In genomic region chr2:71866565-71866964, GRCm38 (mm10) we compare ENCODE assay signal across 10 mouse cellular contexts. TPM values are rescaled to one million over a fixed set of nuclear protein-coding genes. Genes with fewer than 3 reads are reported as not detected.
DNase-seq lines count a peak whose midpoint lies in the region; ATAC-seq and TF ChIP-seq lines count a peak whose summit lies in the region.
"Had no signal": no experiment of that assay in that cellular context is flagged by ENCODE, and none has a peak within 500 bp of the region (broad histone marks: within the 10 kb centered on the region; RNA-seq: fewer than 3 reads in every experiment).

No protein-coding gene starts in this region.

- no peak overlapping the region for H3K4me3 ChIP-seq in heart, embryonic 13.5 days
- no peak overlapping the region for H3K4me3 ChIP-seq in stomach, embryonic 15.5 days (replicated peaks)
- H3K4me3 ChIP-seq in stomach, postnatal 0 days (ENCODE audit: low read depth, low read length), result no peak overlapping the region
- H3K4me3 ChIP-seq in limb, embryonic 10.5 days, result no peak overlapping the region

- no peak for DNase-seq in heart, postnatal 14 days
- no peak for DNase-seq in stomach, postnatal 0 days (ENCODE audit: low spot score)
- DNase-seq in thymus, postnatal 36 days, result peak; percentile 43 to 61
- no peak for DNase-seq in limb, embryonic 10.5 days (ENCODE audit: low spot score)
- no peak for DNase-seq in urinary bladder, postnatal 36 days (ENCODE audit: low spot score in 2 of 2)
- DNase-seq: right cerebral cortex, postnatal 14 days had no signal

- no peak for ATAC-seq in heart, embryonic 13.5 days (ENCODE audit: extremely low read depth, insufficient number of reproducible peaks, low FRiP score, low TSS enrichment)
- no peak for ATAC-seq in stomach, embryonic 15.5 days (ENCODE audit: insufficient read depth, low FRiP score, low read depth)
- no peak for ATAC-seq in stomach, postnatal 0 days (ENCODE audit: low FRiP score, low TSS enrichment)
- peak; percentile 91 for ATAC-seq in inflammation-experienced regulatory T-cells, adult 6 months

- no peaks in the 10 kb centered on the region for H3K9me3 ChIP-seq in heart, embryonic 13.5 days
- H3K9me3 ChIP-seq in stomach, embryonic 15.5 days, result no peaks in the 10 kb centered on the region
- no peaks in the 10 kb centered on the region for H3K9me3 ChIP-seq in stomach, postnatal 0 days (ENCODE audit: control insufficient read depth, low read length)
- H3K9me3 ChIP-seq in limb, embryonic 10.5 days (replicated peaks), result no peaks in the 10 kb centered on the region
- H3K9me3 ChIP-seq: G1E had no signal

- 29% methylated on average over 1 of the region's 1 CpGs for WGBS in heart, embryonic 13.5 days
- WGBS in stomach, embryonic 15.5 days, result 13% methylated on average over 1 of the region's 1 CpGs
- WGBS in stomach, postnatal 0 days, result 45% methylated on average over 1 of the region's 1 CpGs
- 51% methylated on average over 1 of the region's 1 CpGs for WGBS in limb, embryonic 10.5 days

- intact Hi-C loops in heart, postnatal 14 days (cut with DNase I), result no loop called here

- no peak overlapping the region for H3K9ac ChIP-seq in heart, embryonic 13.5 days
- no peak overlapping the region for H3K9ac ChIP-seq in stomach, embryonic 15.5 days
- no peak overlapping the region for H3K9ac ChIP-seq in stomach, postnatal 0 days (ENCODE audit: low read length)

- TF ChIP-seq CTCF in stomach, postnatal 0 days (IDR thresholded peaks at IDR 0.05; ENCODE audit: low read depth), result no peak

- H3K36me3 ChIP-seq in heart, embryonic 13.5 days, result no peaks in the 10 kb centered on the region
- no peaks in the 10 kb centered on the region for H3K36me3 ChIP-seq in stomach, embryonic 15.5 days
- H3K36me3 ChIP-seq in stomach, postnatal 0 days (ENCODE audit: control insufficient read depth, insufficient read depth, low read length), result no peaks in the 10 kb centered on the region
- H3K36me3 ChIP-seq in limb, embryonic 10.5 days, result no peaks in the 10 kb centered on the region
- H3K36me3 ChIP-seq: G1E had no signal

- H3K27ac ChIP-seq in heart, embryonic 13.5 days (replicated peaks), result peak overlapping the region; percentile 48
- H3K27ac ChIP-seq in stomach, embryonic 15.5 days, result peak overlapping the region; percentile 3; the same call in 1 of the 2 replicates
- H3K27ac ChIP-seq in stomach, postnatal 0 days (replicated peaks), result no peak overlapping the region
- H3K27ac ChIP-seq in limb, embryonic 10.5 days, result no peak overlapping the region

- peaks cover 13% of the 10 kb centered on the region for H3K4me1 ChIP-seq in heart, embryonic 13.5 days
- no peaks in the 10 kb centered on the region for H3K4me1 ChIP-seq in stomach, embryonic 15.5 days
- H3K4me1 ChIP-seq in stomach, postnatal 0 days (replicated peaks; ENCODE audit: control insufficient read depth, insufficient read depth), result no peaks in the 10 kb centered on the region
- peaks cover 20% of the 10 kb centered on the region for H3K4me1 ChIP-seq in limb, embryonic 10.5 days

- TF ChIP-seq EP300 in stomach, postnatal 0 days (optimal IDR thresholded peaks at IDR 0.05), result no peak

- no peaks in the 10 kb centered on the region for H3K27me3 ChIP-seq in heart, embryonic 13.5 days (replicated peaks)
- H3K27me3 ChIP-seq in stomach, embryonic 15.5 days (replicated peaks), result no peaks in the 10 kb centered on the region
- no peaks in the 10 kb centered on the region for H3K27me3 ChIP-seq in stomach, postnatal 0 days (ENCODE audit: control insufficient read depth, insufficient read depth, low read length)
- no peaks in the 10 kb centered on the region for H3K27me3 ChIP-seq in limb, embryonic 10.5 days (ENCODE audit: low read depth, poor library complexity, severe bottlenecking)

- H3K4me2 ChIP-seq in heart, embryonic 13.5 days, result no peak overlapping the region
- H3K4me2 ChIP-seq in stomach, embryonic 15.5 days, result no peak overlapping the region
- no peak overlapping the region for H3K4me2 ChIP-seq in stomach, postnatal 0 days (replicated peaks; ENCODE audit: low read depth)

RNA-seq across cellular contexts. Expression of gene Pdk1, which starts 6.5 kb away (rescaled TPM):
- polyA plus RNA-seq in heart, embryonic 13.5 days (2015; fragmentation: Nextera tagmentation; extraction: Ambion mirVana), result 84.3 and 88.1 TPM in 2 replicates
- 100 to 1,000 TPM in 1 of 2 experiments, 10 to 100 TPM in 1; 98.2 to 107 TPM for total RNA-seq in heart, postnatal 14 days (2021)
- polyA plus RNA-seq in stomach, embryonic 15.5 days (2015; fragmentation: Nextera tagmentation; extraction: Ambion mirVana), result 67.2 and 69.8 TPM in 2 replicates
- 35.4 and 37.4 TPM in 2 replicates for polyA plus RNA-seq in stomach, postnatal 0 days (2015; fragmentation: Nextera tagmentation; extraction: Ambion mirVana)
- polyA plus RNA-seq in inflammation-experienced regulatory T-cells, adult 6 months (2017; shearing (Covaris generic)), result 10 to 100 TPM; 13.5 to 36.2 (median 20.6) TPM
- 45.4 and 46.8 TPM in 2 replicates for polyA plus RNA-seq in limb, embryonic 10.5 days (2016; fragmentation: Nextera tagmentation; extraction: Ambion mirVana)

Comparison
In these comparisons a context has a peak if more than half of its experiments do, and no peak if none do; other contexts are left out.
1. H3K27ac ChIP-seq: peak in heart, embryonic 13.5 days (single experiment) and stomach, embryonic 15.5 days (single experiment); none in stomach, postnatal 0 days (single experiment) and limb, embryonic 10.5 days (single experiment).
2. DNase-seq: peak in thymus, postnatal 36 days (2 of 2); none in heart, postnatal 14 days (0 of 2), stomach, postnatal 0 days (single experiment), limb, embryonic 10.5 days (single experiment) and urinary bladder, postnatal 36 days (0 of 2).